ENCODE assay signal across 9 mouse cellular contexts in genomic region chr11:54439691-54440029, GRCm38 (mm10). TPM values are rescaled to one million over a fixed set of nuclear protein-coding genes. Genes with fewer than 3 reads are reported as not detected.
A peak's percentile ranks its signal among the peaks of the same experiment; 100 is the strongest.
DNase-seq lines count a peak whose midpoint lies in the region; ATAC-seq and TF ChIP-seq lines count a peak whose summit lies in the region.
"Had no signal": no experiment of that assay in that cellular context is flagged by ENCODE, and none has a peak within 500 bp of the region (broad histone marks: within the 10 kb centered on the region; RNA-seq: fewer than 3 reads in every experiment).

No protein-coding gene starts in this region.

- no peak overlapping the region for H3K27ac ChIP-seq in lung, postnatal 0 days (ENCODE audit: low read length)
- H3K27ac ChIP-seq in forebrain, embryonic 12.5 days, result no peak overlapping the region
- no peak overlapping the region for H3K27ac ChIP-seq in limb, embryonic 12.5 days
- no peak overlapping the region for H3K27ac ChIP-seq in stomach, embryonic 14.5 days (ENCODE audit: low read length)

- no peak for TF ChIP-seq EP300 in lung, postnatal 0 days (IDR thresholded peaks at IDR 0.05)

- peak overlapping the region; percentile 83 for H3K4me3 ChIP-seq in lung, postnatal 0 days (ENCODE audit: low read depth, low read length)
- H3K4me3 ChIP-seq in forebrain, embryonic 12.5 days (replicated peaks), result peak overlapping the region; percentile 95
- H3K4me3 ChIP-seq in limb, embryonic 12.5 days (replicated peaks), result peak overlapping the region; percentile 91
- H3K4me3 ChIP-seq in stomach, embryonic 14.5 days (ENCODE audit: low read depth, low read length), result peak overlapping the region; percentile 94

- H3K9ac ChIP-seq in lung, postnatal 0 days (replicated peaks; ENCODE audit: low read depth), result 0 out of 2 replicates have a peak overlapping the region, but pooled peaks have one; percentile 4
- H3K9ac ChIP-seq in forebrain, embryonic 12.5 days, result no peak overlapping the region
- H3K9ac ChIP-seq in limb, embryonic 12.5 days (replicated peaks), result peak overlapping the region; percentile 12; the same call in 1 of the 2 replicates
- no peak overlapping the region for H3K9ac ChIP-seq in stomach, embryonic 14.5 days (replicated peaks; ENCODE audit: low read depth, low read length)

- H3K9me3 ChIP-seq in lung, postnatal 0 days (ENCODE audit: low read length), result no peaks in the 10 kb centered on the region
- H3K9me3 ChIP-seq in forebrain, embryonic 12.5 days, result no peaks in the 10 kb centered on the region
- H3K9me3 ChIP-seq in limb, embryonic 12.5 days, result no peaks in the 10 kb centered on the region
- no peaks in the 10 kb centered on the region for H3K9me3 ChIP-seq in stomach, embryonic 14.5 days (ENCODE audit: control insufficient read depth, low read depth, low read length)

- peak; percentile 52 for DNase-seq in lung, postnatal 0 days (ENCODE audit: low spot score)
- no peak for DNase-seq in lung, postnatal 14 days
- no peak for DNase-seq in ovary, adult 18-20 months (ENCODE audit: low spot score)
- DNase-seq: adrenal gland, postnatal 14 days; gastrocnemius, postnatal 36 days had no signal

- H3K4me1 ChIP-seq in lung, postnatal 0 days (ENCODE audit: insufficient read depth, low read depth, low read length), result 0 out of 2 replicates have a peak, but pooled peaks cover 3% of the 10 kb centered on the region
- H3K4me1 ChIP-seq in forebrain, embryonic 12.5 days, result peaks cover 18% of the 10 kb centered on the region
- peaks cover 16% of the 10 kb centered on the region for H3K4me1 ChIP-seq in limb, embryonic 12.5 days (replicated peaks)
- peaks cover 7% of the 10 kb centered on the region; the same call in 1 of the 2 replicates for H3K4me1 ChIP-seq in stomach, embryonic 14.5 days (ENCODE audit: control insufficient read depth, insufficient read depth, low read length)

- no peaks in the 10 kb centered on the region for H3K27me3 ChIP-seq in lung, postnatal 0 days (replicated peaks; ENCODE audit: insufficient read depth, low read length)
- H3K27me3 ChIP-seq in forebrain, embryonic 12.5 days, result no peaks in the 10 kb centered on the region
- no peaks in the 10 kb centered on the region for H3K27me3 ChIP-seq in limb, embryonic 12.5 days
- no peaks in the 10 kb centered on the region for H3K27me3 ChIP-seq in stomach, embryonic 14.5 days (ENCODE audit: control insufficient read depth, insufficient read depth, low read length)

- TF ChIP-seq CTCF in lung, postnatal 0 days (IDR thresholded peaks at IDR 0.05), result no peak

- 55% methylated on average over 3 of the region's 3 CpGs for WGBS in lung, postnatal 0 days
- WGBS in forebrain, embryonic 12.5 days, result 74% methylated on average over 3 of the region's 3 CpGs
- 69% methylated on average over 3 of the region's 3 CpGs for whole genome bisulfite sequencing in limb, embryonic 12.5 days
- WGBS in stomach, embryonic 14.5 days, result 62% methylated on average over 3 of the region's 3 CpGs

- H3K36me3 ChIP-seq in lung, postnatal 0 days (ENCODE audit: insufficient read depth, low read length), result no peaks in the 10 kb centered on the region
- no peaks in the 10 kb centered on the region for H3K36me3 ChIP-seq in forebrain, embryonic 12.5 days (replicated peaks)
- no peaks in the 10 kb centered on the region for H3K36me3 ChIP-seq in limb, embryonic 12.5 days
- H3K36me3 ChIP-seq in stomach, embryonic 14.5 days (ENCODE audit: control insufficient read depth, insufficient read depth, low read length), result no peaks in the 10 kb centered on the region

- peak overlapping the region; percentile 65 for H3K4me2 ChIP-seq in lung, postnatal 0 days (replicated peaks; ENCODE audit: low read depth, low read length)
- H3K4me2 ChIP-seq in forebrain, embryonic 12.5 days, result peak overlapping the region; percentile 73
- H3K4me2 ChIP-seq in limb, embryonic 12.5 days, result peak overlapping the region; percentile 65
- H3K4me2 ChIP-seq in stomach, embryonic 14.5 days (replicated peaks; ENCODE audit: low read depth, low read length), result peak overlapping the region; percentile 75

- ATAC-seq in lung, postnatal 0 days, result no peak
- ATAC-seq in forebrain, embryonic 12.5 days (ENCODE audit: low FRiP score), result no peak
- no peak for ATAC-seq in limb, embryonic 12.5 days (ENCODE audit: insufficient number of reproducible peaks, insufficient read depth, low FRiP score, low TSS enrichment, low read depth)
- ATAC-seq in stomach, embryonic 14.5 days (ENCODE audit: insufficient number of reproducible peaks, insufficient read depth, low FRiP score, low read depth), result no peak
- ATAC-seq in monocyte, adult 5-6 weeks (replicated peaks; ENCODE audit: insufficient number of reproducible peaks, low FRiP score, low TSS enrichment, poor library complexity, severe bottlenecking), result no peak

RNA-seq across cellular contexts. Expression of gene Fnip1, which starts 1.7 kb away (rescaled TPM):
- polyA plus RNA-seq in lung, postnatal 0 days (2015; fragmentation: Nextera tagmentation; extraction: Ambion mirVana), result 8.2 and 9.2 TPM in 2 replicates
- polyA plus RNA-seq in forebrain, embryonic 12.5 days (2016; fragmentation: Nextera tagmentation; extraction: Ambion mirVana), result 12.4 and 13.8 TPM in 2 replicates
- 12.2 and 13.0 TPM in 2 replicates for polyA plus RNA-seq in limb, embryonic 12.5 days (2016; fragmentation: Nextera tagmentation; extraction: Ambion mirVana)
- 18.1 and 18.2 TPM in 2 replicates for polyA plus RNA-seq in stomach, embryonic 14.5 days (2014; fragmentation: Nextera tagmentation; extraction: Ambion mirVana)
- 32.3 to 40.4 TPM (median 34.4 TPM) in 3 replicates for total RNA-seq in monocyte, adult 5-6 weeks (2017)

Comparison
In these comparisons a context has a peak if more than half of its experiments do, and no peak if none do; other contexts are left out.
1. H3K9ac ChIP-seq: peak in lung, postnatal 0 days (single experiment) and limb, embryonic 12.5 days (single experiment); none in forebrain, embryonic 12.5 days (single experiment) and stomach, embryonic 14.5 days (single experiment).
2. Peak in every context shown above with its lines, with median percentiles within 50 percentile points of each other: H3K4me2 ChIP-seq and H3K4me3 ChIP-seq.